Mouse (Mus musculus) liver, postnatal 0 days (tissue): ENCODE data around the gene Grk4. TPM values are rescaled to one million over a fixed set of nuclear protein-coding genes. Genes with fewer than 3 reads are reported as not detected.
"Not testable (repeated sequence)": the region's sequence is repeated elsewhere in the genome, so short reads cannot be mapped to it uniquely, and the experiment has no call there.

Source experiments
- ATAC-seq: fragments of 200-750 bp; cut with Nextera tagmentation; 2 replicates; pipeline ENCODE4 v1.8.0; 2017; ENCODE audit warnings: mild to moderate bottlenecking, moderate library complexity
- DNase-seq: peaks from one replicate; pipeline ENCODE4 v3.0.0-alpha.2; 2016
- H3K27ac ChIP-seq: fragments of 300-500 bp; sonication (generic); 2 replicates; pipeline ENCODE4 v1.5.1; 2014; ENCODE audit warnings: antibody characterized with exemption, moderate library complexity, mild to moderate bottlenecking, low read depth
- H3K27me3 ChIP-seq: fragments of 300-500 bp; sonication (generic); 2 replicates; pipeline ENCODE4 v1.6.1; 2014; ENCODE audit warnings: low read length, control low read depth, mixed read lengths; ENCODE audit not compliant: insufficient read depth
- H3K36me3 ChIP-seq: fragments of 300-500 bp; sonication (generic); replicated peaks from 2 replicates; pipeline ENCODE4 v1.6.1; 2014; ENCODE audit warnings: mild to moderate bottlenecking, control low read depth, low read length, moderate library complexity, mixed read lengths; ENCODE audit not compliant: insufficient read depth
- H3K4me1 ChIP-seq: fragments of 300-500 bp; sonication (generic); 2 replicates; pipeline ENCODE4 v1.6.1; 2014; ENCODE audit warnings: antibody characterized with exemption, mild to moderate bottlenecking, control low read depth; ENCODE audit not compliant: insufficient read depth
- H3K4me2 ChIP-seq: fragments of 300-500 bp; sonication (generic); 2 replicates; pipeline ENCODE4 v1.6.1; 2014; ENCODE audit warnings: low read depth, mild to moderate bottlenecking, low read length, moderate library complexity, mixed read lengths
- H3K4me3 ChIP-seq: fragments of 300-500 bp; sonication (generic); 2 replicates; pipeline ENCODE4 v1.5.1; 2014; ENCODE audit warnings: low read depth, low read length
- H3K9ac ChIP-seq: fragments of 300-500 bp; sonication (generic); replicated peaks from 2 replicates; pipeline ENCODE4 v1.6.1; 2014; ENCODE audit warnings: mild to moderate bottlenecking, moderate library complexity
- H3K9me3 ChIP-seq: fragments of 300-500 bp; sonication (generic); 2 replicates; pipeline ENCODE4 v1.6.1; 2016; ENCODE audit warnings: mild to moderate bottlenecking, control low read depth, low read length, mixed read lengths
- CTCF ChIP-seq: sonication (generic); IDR thresholded peaks from 2 replicates; pipeline ENCODE4 v1.5.1; 2016; ENCODE audit warnings: antibody characterized with exemption, low read depth
- EP300 ChIP-seq: IDR thresholded peaks from 2 replicates; pipeline ENCODE4 v1.6.1; 2016; ENCODE audit warnings: antibody characterized with exemption, low read depth, mild to moderate bottlenecking
- WGBS: fragments of 180-500 bp; shearing (Covaris S2); extraction: QIAGEN DNeasy Blood & Tissue Kit; methylation state at CpG from one replicate; pipeline ENCODE4 v1.1.7; 2014; ENCODE audit not compliant: insufficient replicate concordance; 5-methylcytosine and 5-hydroxymethylcytosine counted together
- polyA plus RNA-seq: library from polyadenylated mRNA; unstranded; fragments of >200 nt; fragmentation: Nextera tagmentation; extraction: Ambion mirVana; gene quantifications from 2 replicates; pipeline ENCODE4 v1.2.1, GENCODE M21; 2015

Grk4 gene
- polyA plus RNA-seq, 1 experiment from 2014 or later: 0.34 TPM

DNA sequence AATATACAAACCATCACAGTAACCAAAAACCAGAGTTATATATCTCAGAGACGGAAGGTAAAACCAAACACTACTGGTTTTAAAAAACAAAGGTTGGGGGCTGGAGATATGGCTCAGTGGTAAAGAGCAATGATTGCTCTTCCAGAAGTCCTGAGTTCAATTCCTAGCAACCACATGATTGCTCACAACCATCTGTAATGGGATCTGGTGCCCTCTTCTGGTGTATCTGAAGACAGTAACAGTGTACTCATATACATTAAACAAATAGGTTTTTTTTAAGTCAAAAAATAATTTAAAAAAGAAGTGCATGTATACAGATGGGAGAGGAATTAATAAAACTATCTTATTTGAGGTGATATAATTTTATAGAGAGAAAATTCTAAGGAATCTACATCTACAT is 29.7 kb downstream of the Grk4 start:
- Histone ChIP-seq H3K27ac (no peak overlapping the region), H3K27me3 (no peaks in the 10 kb centered on the region), H3K4me3 (no peak overlapping the region), H3K4me2 (no peak overlapping the region), H3K4me1 (no peaks in the 10 kb centered on the region), H3K9me3 (no peaks in the 10 kb centered on the region), H3K36me3 (no peaks in the 10 kb centered on the region), H3K9ac (no peak overlapping the region)
- ATAC-seq (no peak), DNase-seq (no peak)
- 76% methylated on average over 1 of the region's 1 CpGs for WGBS
- TF ChIP-seq CTCF (peak; percentile 22; the same call in 1 of the 2 replicates), EP300 (no peak)

GRCm38 (mm10) chr5:34692782-34693181 is 32.6 kb downstream of the Grk4 start:
- TF ChIP-seq EP300 (no peak), CTCF (no peak)
- DNase-seq: no peak
- H3K4me3 ChIP-seq: no peak overlapping the region
- peaks cover 3% of the 10 kb centered on the region for H3K4me1 ChIP-seq
- H3K9me3 ChIP-seq: no peaks in the 10 kb centered on the region
- H3K9ac ChIP-seq: no peak overlapping the region
- H3K36me3 ChIP-seq: no peaks in the 10 kb centered on the region
- H3K27me3 ChIP-seq: no peaks in the 10 kb centered on the region
- ATAC-seq: no peak
- 53% methylated on average over 2 of the region's 2 CpGs for WGBS
- no peak overlapping the region for H3K27ac ChIP-seq
- H3K4me2 ChIP-seq: no peak overlapping the region

- Histone ChIP-seq H3K4me3 (no peak overlapping the region), H3K9ac (no peak overlapping the region), H3K9me3 (no peaks in the 10 kb centered on the region), H3K4me1 (peaks cover 3% of the 10 kb centered on the region), H3K27ac (peak overlapping the region; percentile 48; the same call in 1 of the 2 replicates), H3K36me3 (no peaks in the 10 kb centered on the region), H3K4me2 (peak overlapping the region; percentile 18; the same call in 1 of the 2 replicates), H3K27me3 (no peaks in the 10 kb centered on the region)
- 28% methylated on average over 5 of the region's 5 CpGs for WGBS
- ATAC-seq (peak; percentile 35), DNase-seq (peak; percentile 20)
- TF ChIP-seq CTCF (no peak), EP300 (no peak)
Measured at GRCm38 (mm10) chr5:34695521-34695920, 35.3 kb downstream of the Grk4 start.

DNA sequence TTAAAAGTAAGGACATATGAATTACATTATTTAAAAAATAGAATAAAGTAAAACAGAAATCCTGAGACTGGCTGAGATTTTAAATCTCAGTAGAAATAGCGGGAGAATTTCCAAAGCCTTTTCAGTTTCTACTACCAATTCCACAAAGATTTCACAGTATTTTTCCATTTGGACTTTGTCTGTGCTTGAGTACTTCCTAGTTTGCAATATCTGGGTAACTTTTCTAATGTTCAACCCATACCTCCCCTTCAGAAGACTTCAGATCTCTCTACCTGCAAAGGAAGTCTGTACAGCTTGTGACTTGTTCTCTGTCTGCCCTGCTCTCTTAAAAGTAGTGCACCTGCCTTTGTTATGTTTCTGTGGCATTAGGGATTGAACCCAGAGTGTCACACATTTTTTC is 48.3 kb downstream of the Grk4 start:
- H3K4me3 ChIP-seq: no peak overlapping the region
- H3K4me1 ChIP-seq: no peaks in the 10 kb centered on the region
- 87% methylated on average over 1 of the region's 1 CpGs for WGBS
- TF ChIP-seq EP300 (no peak), CTCF (no peak)
- H3K9me3 ChIP-seq: no peaks in the 10 kb centered on the region
- H3K36me3 ChIP-seq: no peaks in the 10 kb centered on the region
- H3K9ac ChIP-seq: no peak overlapping the region
- no peaks in the 10 kb centered on the region for H3K27me3 ChIP-seq
- DNase-seq (no peak), ATAC-seq (no peak)
- no peak overlapping the region for H3K4me2 ChIP-seq
- no peak overlapping the region for H3K27ac ChIP-seq

- H3K27me3 ChIP-seq, H3K9me3 ChIP-seq, H3K4me3 ChIP-seq, H3K27ac ChIP-seq, ATAC-seq, H3K36me3 ChIP-seq, H3K4me2 ChIP-seq, DNase-seq, H3K4me1 ChIP-seq, H3K9ac ChIP-seq: not testable (repeated sequence)
- 73% methylated on average over 3 of the region's 3 CpGs for WGBS
Measured at GRCm38 (mm10) chr5:34714371-34714770, 54.2 kb downstream of the Grk4 start.

GRCm38 (mm10) chr5:34714816-34715215 is 54.6 kb downstream of the Grk4 start:
- Histone ChIP-seq H3K4me2 (no peak overlapping the region), H3K27me3 (no peaks in the 10 kb centered on the region), H3K9me3 (no peaks in the 10 kb centered on the region), H3K36me3 (no peaks in the 10 kb centered on the region), H3K9ac (no peak overlapping the region), H3K4me1 (no peaks in the 10 kb centered on the region), H3K27ac (no peak overlapping the region), H3K4me3 (no peak overlapping the region)
- DNase-seq (no peak), ATAC-seq (no peak)
- TF ChIP-seq EP300 (no peak), CTCF (no peak)
- 70% methylated on average over 5 of the region's 5 CpGs for WGBS

DNA sequence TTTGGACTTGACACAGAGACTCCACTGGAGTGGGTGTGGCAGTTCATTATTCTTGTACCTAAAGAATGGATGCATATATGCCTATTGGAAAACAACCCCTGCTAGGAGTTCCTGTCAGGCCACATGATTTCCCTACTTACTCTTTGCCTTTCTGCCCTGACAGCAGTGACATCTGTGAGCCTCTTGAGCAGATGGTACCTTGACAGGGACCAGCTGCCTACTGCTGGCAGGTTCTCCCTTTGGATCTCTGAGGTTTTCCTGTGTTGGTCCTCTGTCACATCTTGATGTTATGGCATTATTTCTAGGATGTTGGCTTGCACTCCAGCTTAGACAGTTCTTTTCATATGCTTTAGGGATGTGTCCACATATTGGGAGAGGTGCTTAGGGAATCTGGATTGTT is 69.0 kb downstream of the Grk4 start:
- no peak for TF ChIP-seq CTCF
- no peak for TF ChIP-seq EP300
- ATAC-seq (no peak), DNase-seq (no peak)
- Histone ChIP-seq H3K4me3 (no peak overlapping the region), H3K4me1 (no peaks in the 10 kb centered on the region), H3K36me3 (no peaks in the 10 kb centered on the region), H3K27me3 (no peaks in the 10 kb centered on the region), H3K27ac (no peak overlapping the region), H3K9me3 (no peaks in the 10 kb centered on the region), H3K4me2 (no peak overlapping the region), H3K9ac (no peak overlapping the region)
